Mouse (Mus musculus): ENCODE results near the gene Tead4. TPM values are rescaled to one million over a fixed set of nuclear protein-coding genes. Genes with fewer than 3 reads are reported as not detected.
"Not testable (repeated sequence)": the region's sequence is repeated elsewhere in the genome, so short reads cannot be mapped to it uniquely, and the experiment has no call there.

The Tead4 gene
- total RNA-seq, 2 experiments from 2014 or later: 1.2 to 1.6 TPM

GRCm38 (mm10) chr6:128253111-128253510 lies 47.5 kb downstream of the Tead4 start:
- DNase-seq: no peak
- intact Hi-C loops (cut with DNase I): no loop called here

- no peak for DNase-seq
- intact Hi-C loops (cut with DNase I): no loop called here
Observed at GRCm38 (mm10) chr6:128250596-128250995, 50.0 kb downstream of the Tead4 start.

GRCm38 (mm10) chr6:128237102-128237763 lies 63.4 kb downstream of the Tead4 start:
- intact Hi-C loops (cut with DNase I): loop anchor here (5.0 kb wide), 1 partner anchor 70 kb away; no protein-coding TSS in a partner anchor
- DNase-seq: peak; percentile 90

- intact Hi-C loops (cut with DNase I): loop anchor here (5.0 kb wide), 1 partner anchor 71 kb away; no protein-coding TSS in a partner anchor
Observed at GRCm38 (mm10) chr6:128236581-128236980, 64.0 kb downstream of the Tead4 start.

GRCm38 (mm10) chr6:128234206-128234605 lies 66.4 kb downstream of the Tead4 start:
- intact Hi-C loops (cut with DNase I): loop anchor here (5.0 kb wide), 1 partner anchor 173 kb away; no protein-coding TSS in a partner anchor
- peak; percentile 23 for DNase-seq

More at GRCm38 (mm10) chr6:128236581-128236980, 64.0 kb downstream of the Tead4 start:
- DNase-seq: no peak

GRCm38 (mm10) chr6:128232216-128232615 lies 68.4 kb downstream of the Tead4 start:
- no peak for DNase-seq

GRCm38 (mm10) chr6:128231741-128232140 lies 68.9 kb downstream of the Tead4 start:
- intact Hi-C loops (cut with DNase I): loop anchor here (5.0 kb wide), 1 partner anchor 176 kb away; no protein-coding TSS in a partner anchor
- peak; percentile 5 for DNase-seq

More at GRCm38 (mm10) chr6:128232216-128232615, 68.4 kb downstream of the Tead4 start:
- intact Hi-C loops (cut with DNase I): loop anchor here (5.0 kb wide), 1 partner anchor 175 kb away; no protein-coding TSS in a partner anchor

GRCm38 (mm10) chr6:128227438-128228017 lies 73.1 kb downstream of the Tead4 start:
- DNase-seq: peak; percentile 24

GRCm38 (mm10) chr6:128226941-128227340 lies 73.7 kb downstream of the Tead4 start:
- no peak for DNase-seq
- intact Hi-C loops (cut with DNase I): loop anchor here (10.0 kb wide), 1 partner anchor 252 kb away; no protein-coding TSS in a partner anchor

More at GRCm38 (mm10) chr6:128227438-128228017, 73.1 kb downstream of the Tead4 start:
- intact Hi-C loops (cut with DNase I): loop anchor here (10.0 kb wide), 1 partner anchor 253 kb away; no protein-coding TSS in a partner anchor

- DNase-seq: no peak
- intact Hi-C loops (cut with DNase I): loop anchor here (10.0 kb wide), 1 partner anchor 251 kb away; no protein-coding TSS in a partner anchor
Observed at GRCm38 (mm10) chr6:128225846-128226176, 74.8 kb downstream of the Tead4 start.

- intact Hi-C loops (cut with DNase I): loop anchor here (10.0 kb wide), 1 partner anchor 250 kb away; no protein-coding TSS in a partner anchor
- no peak for DNase-seq
Observed at GRCm38 (mm10) chr6:128225009-128225845, 75.4 kb downstream of the Tead4 start.

- no peak for DNase-seq
- intact Hi-C loops (cut with DNase I): loop anchor here (10.0 kb wide), 1 partner anchor 248 kb away; no protein-coding TSS in a partner anchor
Observed at GRCm38 (mm10) chr6:128223159-128223558, 77.5 kb downstream of the Tead4 start.

GRCm38 (mm10) chr6:128215004-128215403 lies 85.6 kb downstream of the Tead4 start:
- intact Hi-C loops (cut with DNase I); DNase-seq: not testable (repeated sequence)

- intact Hi-C loops (cut with DNase I); DNase-seq: not testable (repeated sequence)
Observed at GRCm38 (mm10) chr6:128209199-128209598, 91.4 kb downstream of the Tead4 start.

- intact Hi-C loops (cut with DNase I): no loop called here
- no peak for DNase-seq
Observed at GRCm38 (mm10) chr6:128208491-128209170, 92.0 kb downstream of the Tead4 start.

- intact Hi-C loops (cut with DNase I): no loop called here
- no peak for DNase-seq
Observed at GRCm38 (mm10) chr6:128203557-128203956, 97.1 kb downstream of the Tead4 start.

GRCm38 (mm10) chr6:128200847-128201640 lies 99.6 kb downstream of the Tead4 start:
- intact Hi-C loops (cut with DNase I): no loop called here
- peak; percentile 68 for DNase-seq

- peak; percentile 98 for DNase-seq
- intact Hi-C loops (cut with DNase I): no loop called here
Observed at GRCm38 (mm10) chr6:128200116-128200846, 100.3 kb downstream of the Tead4 start.

- intact Hi-C loops (cut with DNase I): no loop called here
- no peak for DNase-seq
Observed at GRCm38 (mm10) chr6:128183521-128183920, 117.1 kb downstream of the Tead4 start.

Data from left cerebral cortex, postnatal 4 days (tissue).